Mouse (Mus musculus) CH12.LX (cell line): ENCODE data around the gene Oas2.

Experiments
- CHD2 ChIP-seq: IDR thresholded peaks from 2 replicates; pipeline ENCODE4 v1.6.1; 2011; ENCODE audit warnings: low read length, improper control_type of control experiment
- CTCF ChIP-seq, 2 experiments: IDR thresholded peaks in 1 of 2; conservative IDR thresholded peaks in 1 of 2; 2 replicates each; pipeline ENCODE4 v1.5.1; 2011 to 2012; ENCODE audit warnings: low read depth in 2 of 2, low read length in 2 of 2, improper control_type of control experiment in 1 of 2, inconsistent platforms in 1 of 2, mild to moderate bottlenecking in 1 of 2, moderate library complexity in 1 of 2
- MAX ChIP-seq: IDR thresholded peaks from 2 replicates; pipeline ENCODE4 v1.6.1; 2011; ENCODE audit warnings: low read length, improper control_type of control experiment
- MXI1 ChIP-seq: IDR thresholded peaks from 2 replicates; pipeline ENCODE4 v1.6.1; 2011; ENCODE audit warnings: mild to moderate bottlenecking, low read depth, low read length, improper control_type of control experiment
- POLR2A ChIP-seq: IDR thresholded peaks from 2 replicates; pipeline ENCODE4 v1.6.1; 2011; ENCODE audit warnings: low read depth, mild to moderate bottlenecking, improper control_type of control experiment, low read length
- ZC3H11A ChIP-seq: IDR thresholded peaks from 2 replicates; pipeline ENCODE4 v1.6.1; 2012; ENCODE audit warnings: low read depth, mild to moderate bottlenecking, inconsistent platforms, low read length, improper control_type of control experiment

DNA sequence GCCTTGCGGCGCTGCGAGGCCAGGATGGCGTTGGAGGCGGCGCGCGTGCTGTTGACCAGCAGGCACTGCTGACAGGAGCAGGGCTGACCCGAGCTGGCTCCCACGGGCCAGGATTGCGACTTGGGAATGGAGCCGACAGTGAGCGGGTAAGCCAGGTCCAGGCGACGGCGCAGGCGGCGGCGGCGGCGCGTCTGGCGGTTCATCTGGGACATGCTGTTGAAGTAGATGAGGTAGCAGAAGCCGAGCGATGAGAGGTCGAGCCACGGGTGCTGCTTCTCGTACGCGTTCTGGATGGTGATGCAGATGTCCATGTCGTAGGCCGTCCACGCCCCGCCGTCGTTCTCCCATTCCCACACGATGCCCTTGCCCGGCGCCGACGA is 55.0 kb downstream of the Oas2 start:
- TF ChIP-seq CTCF (conservative IDR thresholded peaks at IDR 0.05 in 1 of 2, IDR thresholded peaks at IDR 0.05 in 1 of 2; ENCODE audit: low read depth in 2 of 2, low read length in 2 of 2) (no peak), MAX (no peak), POLR2A (no peak), ZC3H11A (no peak), CHD2 (no peak), MXI1 (no peak)
